ENCODE assay signal across 9 mouse cellular contexts in genomic region chr5:111890800-111891199, GRCm38 (mm10).
DNase-seq lines count a peak whose midpoint lies in the region; ATAC-seq and TF ChIP-seq lines count a peak whose summit lies in the region.
"Had no signal": no experiment of that assay in that cellular context is flagged by ENCODE, and none has a peak within 500 bp of the region (broad histone marks: within the 10 kb centered on the region; RNA-seq: fewer than 3 reads in every experiment).

No protein-coding gene starts in this region.

- H3K4me1 ChIP-seq in liver, postnatal 0 days (ENCODE audit: insufficient read depth) = no peaks in the 10 kb centered on the region
- H3K4me1 ChIP-seq in forebrain, embryonic 14.5 days (ENCODE audit: control insufficient read depth, insufficient read depth, low read length) = peaks cover 33% of the 10 kb centered on the region

- peak; percentile 58 for DNase-seq in liver
- no peak for DNase-seq in liver, postnatal 0 days
- peak; percentile 55 for DNase-seq in forebrain, embryonic 14.5 days (ENCODE audit: low spot score)
- peak; percentile 86 to 87 for DNase-seq in heart, postnatal 10 days
- peak; percentile 17 to 67 for DNase-seq in left cerebral cortex, postnatal 25 days (ENCODE audit: low spot score in 2 of 2)
- peak; percentile 55 for DNase-seq in ovary, postnatal 10 days (ENCODE audit: low spot score)
- no peak for DNase-seq in cerebellum, postnatal 10 days

- TF ChIP-seq CTCF in liver, postnatal 0 days (IDR thresholded peaks at IDR 0.05; ENCODE audit: low read depth) = no peak

- no peak for TF ChIP-seq EP300 in liver, postnatal 0 days (IDR thresholded peaks at IDR 0.05; ENCODE audit: low read depth)

- H3K4me2 ChIP-seq in liver, postnatal 0 days (ENCODE audit: low read depth, low read length) = no peak overlapping the region
- no peak overlapping the region for H3K4me2 ChIP-seq in forebrain, embryonic 14.5 days (ENCODE audit: low read length)
- H3K4me2 ChIP-seq: hindbrain, embryonic 15.5 days had no signal

- H3K9ac ChIP-seq in liver, postnatal 0 days (replicated peaks) = no peak overlapping the region
- H3K9ac ChIP-seq in forebrain, embryonic 14.5 days (ENCODE audit: low read length) = no peak overlapping the region
- H3K9ac ChIP-seq: hindbrain, embryonic 15.5 days had no signal

- H3K4me3 ChIP-seq in liver, postnatal 0 days (ENCODE audit: low read depth, low read length) = no peak overlapping the region
- no peak overlapping the region for H3K4me3 ChIP-seq in forebrain, embryonic 14.5 days (ENCODE audit: low read depth, low read length)
- H3K4me3 ChIP-seq: hindbrain, embryonic 15.5 days had no signal

- intact Hi-C loops in heart, postnatal 10 days (cut with DNase I) = loop anchor here (5.0 kb wide), 2 partner anchors 88 to 478 kb away; no protein-coding TSS in a partner anchor
- intact Hi-C loops in left cerebral cortex, postnatal 25 days (cut with DNase I) = no loop called here

- no peak overlapping the region for H3K27ac ChIP-seq in liver, postnatal 0 days (ENCODE audit: low read depth)
- no peak overlapping the region; the same call in 1 of the 2 replicates for H3K27ac ChIP-seq in forebrain, embryonic 14.5 days (ENCODE audit: low read depth, low read length)
- H3K27ac ChIP-seq: hindbrain, embryonic 15.5 days had no signal

- WGBS in liver, postnatal 0 days (ENCODE audit: insufficient replicate concordance) = 66% methylated on average over 7 of the region's 7 CpGs
- WGBS in forebrain, embryonic 14.5 days = 56% methylated on average over 7 of the region's 7 CpGs

- H3K9me3 ChIP-seq in liver, postnatal 0 days (ENCODE audit: low read length) = no peaks in the 10 kb centered on the region
- H3K9me3 ChIP-seq in forebrain, embryonic 14.5 days (replicated peaks; ENCODE audit: control insufficient read depth, low read length) = no peaks in the 10 kb centered on the region
- H3K9me3 ChIP-seq: hindbrain, embryonic 15.5 days had no signal

- no peaks in the 10 kb centered on the region; the same call in 1 of the 2 replicates for H3K27me3 ChIP-seq in liver, postnatal 0 days (ENCODE audit: insufficient read depth, low read length)
- H3K27me3 ChIP-seq in forebrain, embryonic 14.5 days (replicated peaks; ENCODE audit: control insufficient read depth, insufficient read depth, low read length) = no peaks in the 10 kb centered on the region
- H3K27me3 ChIP-seq: hindbrain, embryonic 15.5 days had no signal

- ATAC-seq in liver, postnatal 0 days = no peak
- no peak for ATAC-seq in forebrain, embryonic 14.5 days
- ATAC-seq in inflammation-experienced regulatory T-cells, adult 6 months = no peak

- H3K36me3 ChIP-seq in liver, postnatal 0 days (replicated peaks; ENCODE audit: insufficient read depth, low read length) = no peaks in the 10 kb centered on the region
- H3K36me3 ChIP-seq in forebrain, embryonic 14.5 days (ENCODE audit: control insufficient read depth, insufficient read depth, low read length) = no peaks in the 10 kb centered on the region
- H3K36me3 ChIP-seq: hindbrain, embryonic 15.5 days had no signal

Comparison
In these comparisons a context has a peak if more than half of its experiments do, and no peak if none do; other contexts are left out.
1. DNase-seq: peak in liver (single experiment), forebrain, embryonic 14.5 days (single experiment), heart, postnatal 10 days (2 of 2), left cerebral cortex, postnatal 25 days (2 of 2) and ovary, postnatal 10 days (single experiment); none in liver, postnatal 0 days (single experiment) and cerebellum, postnatal 10 days (0 of 2).